Mouse (Mus musculus) A20 (cell line): ENCODE data around the gene Zfr.

Experiments
- DNase-seq: peaks from one replicate; pipeline ENCODE4 v3.0.0-alpha.2; 2011; ENCODE audit warnings: low read depth, low spot score

Gene Zfr

GRCm38 (mm10) chr15:12117242-12118092 is at the start of gene Zfr:
Gene Zfr (plus strand): TSS chr15:12117831.
- DNase-seq, result peak; percentile 94

DNA sequence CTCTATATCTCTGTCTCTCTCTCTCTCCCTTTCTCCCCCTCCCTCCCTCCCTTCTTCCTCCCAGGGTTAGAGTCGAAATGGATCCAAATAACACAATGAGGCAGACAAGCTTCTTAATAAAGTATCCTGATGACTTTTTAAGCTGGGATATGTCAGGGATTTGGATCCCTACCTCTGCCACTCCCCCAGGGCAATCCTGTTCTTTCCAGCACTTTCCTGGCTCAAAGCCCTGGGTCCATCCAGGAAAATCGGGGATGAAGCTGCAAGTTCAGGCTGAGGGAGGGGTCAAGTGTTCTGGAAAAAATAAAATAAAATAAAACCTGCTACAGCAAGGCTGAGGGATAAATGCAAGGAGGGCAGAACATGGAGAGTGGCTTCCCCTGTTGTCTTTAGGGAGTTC is 49.7 kb upstream of the Zfr start:
- DNase-seq, result no peak

- no peak for DNase-seq
Measured at GRCm38 (mm10) chr15:12068395-12069218, 49.0 kb upstream of the Zfr start.

GRCm38 (mm10) chr15:12072709-12073336 is 44.8 kb upstream of the Zfr start:
- DNase-seq, result no peak

DNA sequence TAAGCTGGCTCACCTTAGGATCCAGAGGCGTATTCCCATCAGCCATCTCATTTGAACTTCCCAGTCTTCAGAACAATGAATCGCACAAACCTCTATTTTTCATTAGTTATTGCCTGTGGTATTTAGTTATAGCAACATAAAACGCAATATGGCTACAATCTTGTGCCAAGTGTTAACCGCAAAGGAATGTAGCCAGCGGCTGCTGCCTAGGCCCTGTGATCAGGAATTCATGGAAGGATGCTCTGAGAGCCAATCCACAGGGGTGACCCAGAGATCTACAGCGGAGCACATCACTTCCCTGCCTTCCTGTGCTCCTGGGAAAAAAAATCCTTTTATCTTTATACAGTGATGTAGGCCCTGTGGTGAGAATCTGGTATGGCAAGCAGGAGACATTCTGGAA is 43.2 kb upstream of the Zfr start:
- DNase-seq, result no peak

GRCm38 (mm10) chr15:12082344-12082743 is 35.3 kb upstream of the Zfr start:
- DNase-seq, result no peak

GRCm38 (mm10) chr15:12084164-12084563 is 33.5 kb upstream of the Zfr start:
- no peak for DNase-seq

DNA sequence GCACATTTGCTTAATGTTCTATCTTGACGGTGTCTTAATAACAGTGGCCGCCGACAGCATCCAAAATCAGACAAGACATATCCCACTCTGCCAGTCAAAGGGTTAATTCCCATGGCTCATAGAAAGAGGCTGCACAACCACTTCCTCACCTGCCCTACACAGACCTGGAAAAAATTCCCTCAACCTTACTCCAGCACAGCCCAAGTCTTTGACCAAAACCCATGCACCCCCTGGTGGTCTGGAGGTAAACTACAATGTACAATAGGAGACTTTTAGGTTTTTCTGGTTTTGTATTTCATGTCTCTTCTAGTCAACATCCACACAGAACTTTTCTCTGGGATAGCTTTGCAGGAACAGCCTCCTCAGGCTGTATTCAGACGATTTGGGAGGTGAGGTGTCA is 32.8 kb upstream of the Zfr start:
- peak; percentile 48 for DNase-seq

DNA sequence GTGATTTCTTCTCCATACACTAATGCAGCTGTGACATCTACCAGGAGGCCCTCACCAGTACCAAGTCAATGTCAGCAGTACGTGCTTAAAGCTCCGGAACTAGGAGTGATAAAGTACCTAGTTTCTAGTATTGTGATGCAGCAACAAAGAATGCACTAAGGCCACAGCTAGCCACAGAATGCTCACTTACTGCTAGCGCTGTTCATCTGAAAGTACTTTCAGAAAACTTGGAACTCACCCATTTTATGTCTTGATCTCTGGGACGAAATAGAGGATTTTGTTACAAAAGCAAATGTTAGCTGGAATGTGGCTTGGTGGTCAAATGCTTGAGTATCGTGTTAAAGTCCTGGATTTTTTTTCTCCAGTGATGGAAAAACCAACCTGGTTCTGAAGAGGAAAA is 30.0 kb upstream of the Zfr start:
- DNase-seq, result no peak

DNA sequence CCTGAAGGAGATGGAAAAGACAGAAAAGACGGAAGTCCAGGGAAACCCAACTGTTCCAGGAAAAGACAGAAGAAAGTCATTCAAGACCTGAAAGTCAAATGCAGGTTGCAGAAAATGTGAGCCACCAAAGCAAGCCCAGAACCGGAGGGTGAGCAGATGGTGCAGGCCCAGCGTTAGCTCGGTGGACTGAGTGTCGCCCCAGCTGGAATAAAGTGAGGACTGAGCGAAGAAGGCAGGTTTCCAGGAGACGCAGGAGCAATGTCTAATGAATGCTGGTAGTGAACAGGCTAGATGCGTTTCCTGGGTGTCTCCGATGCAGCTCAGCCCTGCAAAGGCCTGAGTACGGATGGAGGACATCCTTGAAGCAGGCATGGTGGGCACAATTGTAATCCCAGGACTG is 29.5 kb upstream of the Zfr start:
- no peak for DNase-seq

GRCm38 (mm10) chr15:12090087-12090486 is 27.5 kb upstream of the Zfr start:
- no peak for DNase-seq

- no peak for DNase-seq
Measured at GRCm38 (mm10) chr15:12090981-12091669, 26.5 kb upstream of the Zfr start.

DNA sequence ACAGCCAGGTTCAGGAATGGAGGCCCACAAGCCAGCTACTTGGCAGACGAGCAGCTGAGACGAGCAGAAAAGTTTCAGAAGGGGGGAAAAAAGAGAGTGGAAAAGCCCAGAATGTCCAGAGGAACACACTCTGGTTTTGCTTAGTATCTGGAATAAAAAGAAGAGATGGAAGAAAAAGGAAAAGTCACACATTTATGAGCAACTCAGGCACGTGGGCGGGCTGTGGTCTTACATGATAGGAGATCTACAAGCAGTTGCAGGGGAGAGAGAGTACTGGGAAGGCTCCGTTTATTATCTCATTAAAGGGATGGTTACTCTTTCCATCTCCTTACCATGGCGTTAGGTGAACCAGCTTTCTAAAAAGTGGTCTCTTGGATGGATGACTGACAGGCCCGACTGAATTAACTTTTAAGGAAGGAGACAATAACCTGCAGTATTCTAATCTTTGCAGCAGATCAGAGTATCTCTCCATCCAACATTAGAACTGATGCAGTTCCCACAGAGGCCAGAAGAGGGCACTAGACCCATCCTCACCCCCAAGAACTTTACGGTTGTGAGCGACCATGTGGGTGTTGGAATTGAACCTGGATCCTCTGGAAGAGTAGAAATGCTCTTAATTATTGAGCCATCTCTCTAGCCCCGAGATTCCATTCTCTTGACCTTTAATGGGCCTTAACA is 25.7 kb upstream of the Zfr start:
- DNase-seq, result peak; percentile 69

DNA sequence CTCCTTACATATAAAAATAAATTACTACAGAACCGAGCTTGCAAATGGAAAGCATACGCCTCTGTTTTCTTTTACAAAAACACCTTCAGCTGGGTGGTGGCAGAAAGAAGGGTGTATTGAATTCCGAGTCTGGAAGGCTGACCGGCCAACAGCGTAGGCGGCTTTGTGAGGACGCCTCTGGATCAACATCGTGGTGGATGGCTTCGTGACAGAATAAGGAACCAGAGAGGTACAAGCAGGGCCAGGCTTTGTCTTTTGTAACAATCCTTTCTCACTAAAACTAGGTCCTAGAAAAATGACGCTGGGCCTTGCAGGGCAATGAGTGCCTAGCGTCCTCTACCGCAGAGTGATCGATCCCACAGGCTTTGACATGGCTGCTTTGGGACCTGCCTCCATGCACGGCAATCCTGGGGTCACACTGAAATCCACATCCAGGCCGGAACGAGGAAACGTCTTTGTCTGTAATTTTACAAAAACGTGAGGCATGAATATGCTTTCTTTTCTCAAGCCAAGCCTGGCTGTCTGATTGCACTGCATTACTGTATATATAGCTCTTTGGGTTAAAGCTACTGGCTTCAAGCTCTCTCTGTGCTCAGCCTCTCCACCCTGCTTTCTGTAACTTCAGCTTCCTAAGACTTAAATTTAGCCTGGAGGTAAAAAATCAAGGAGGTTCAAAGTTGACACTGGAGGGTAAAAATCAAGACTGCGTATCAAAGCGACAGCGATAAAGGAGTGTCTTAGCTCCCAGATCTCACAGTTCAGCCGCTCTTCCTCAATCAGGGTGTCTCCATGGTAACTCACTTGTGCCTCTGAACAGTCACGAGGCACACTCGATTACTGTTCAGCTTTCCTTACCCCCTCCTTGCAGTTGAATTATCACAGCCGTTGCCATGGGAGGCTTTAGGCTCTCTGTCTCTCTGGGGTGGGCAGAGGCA is 24.3 kb upstream of the Zfr start:
- DNase-seq, result no peak

- DNase-seq, result no peak
Measured at GRCm38 (mm10) chr15:12093961-12094566, 23.6 kb upstream of the Zfr start.

DNA sequence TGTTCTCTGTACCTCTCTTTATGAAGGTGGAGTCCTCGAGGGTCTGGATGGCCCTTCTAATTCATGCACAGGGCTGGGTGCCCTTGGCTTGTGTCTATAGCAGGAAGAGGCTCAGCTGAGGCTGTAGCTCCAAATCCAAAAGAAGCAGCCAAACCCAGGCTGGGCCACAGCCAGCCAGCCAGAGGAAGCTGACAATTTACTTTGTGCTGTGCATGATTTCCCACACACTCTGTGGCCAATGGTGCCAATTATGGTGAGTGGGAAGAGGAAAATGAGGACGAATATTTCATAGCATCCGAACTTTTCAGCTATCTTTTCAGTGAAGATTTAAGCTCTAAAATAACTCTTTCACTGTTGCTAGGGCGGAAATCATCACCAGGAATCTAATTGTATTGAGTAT is 21.2 kb upstream of the Zfr start:
- no peak for DNase-seq

- DNase-seq, result no peak
Measured at GRCm38 (mm10) chr15:12097344-12097743, 20.3 kb upstream of the Zfr start.

DNA sequence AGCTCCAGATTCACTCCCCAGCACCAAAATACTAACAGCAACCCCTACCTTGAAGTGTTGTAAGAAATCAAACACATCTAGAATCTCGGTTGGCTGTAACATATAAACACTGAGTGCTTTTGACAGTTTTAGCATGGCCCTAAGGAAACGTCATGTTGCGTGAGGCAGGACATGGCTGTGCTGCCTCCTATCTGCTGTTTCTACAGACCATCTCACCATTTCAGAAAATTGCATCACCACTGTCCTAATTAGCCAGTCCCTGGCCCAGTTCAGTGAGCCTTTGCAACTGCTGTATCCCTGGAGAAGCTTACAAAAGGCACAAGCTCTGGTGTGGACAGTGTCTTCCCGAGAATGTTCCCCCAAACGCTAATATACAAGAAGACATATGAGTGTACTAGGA is 16.7 kb upstream of the Zfr start:
- no peak for DNase-seq

- DNase-seq, result no peak
Measured at GRCm38 (mm10) chr15:12103763-12104162, 13.9 kb upstream of the Zfr start.

- no peak for DNase-seq
Measured at GRCm38 (mm10) chr15:12104827-12105226, 12.8 kb upstream of the Zfr start.
